Mouse (Mus musculus) small intestine, adult 2 months (tissue): ENCODE results near the gene Gpsm2.

Source experiments
- CTCF ChIP-seq: fragments of 200-500 bp; IDR thresholded peaks from 2 replicates; pipeline ENCODE4 v1.5.1; 2012; ENCODE audit warnings: low read depth, mild to moderate bottlenecking, control low read depth, inconsistent platforms, low read length, moderate library complexity, mixed read lengths; ENCODE audit not compliant: insufficient replicate concordance, insufficient read length; ENCODE audit errors: extremely low read depth
- POLR2A ChIP-seq: fragments of 200-500 bp; IDR thresholded peaks from 2 replicates; pipeline ENCODE4 v1.6.1; 2012; ENCODE audit warnings: low read depth, mild to moderate bottlenecking, control low read depth, inconsistent platforms, low read length, moderate library complexity

- TF ChIP-seq POLR2A (no peak), CTCF (no peak)
Observed at GRCm38 (mm10) chr3:108730316-108730715, 8.2 kb upstream of the Gpsm2 start.
